11 mouse cellular contexts compared by ENCODE assay signal in the genomic region with DNA sequence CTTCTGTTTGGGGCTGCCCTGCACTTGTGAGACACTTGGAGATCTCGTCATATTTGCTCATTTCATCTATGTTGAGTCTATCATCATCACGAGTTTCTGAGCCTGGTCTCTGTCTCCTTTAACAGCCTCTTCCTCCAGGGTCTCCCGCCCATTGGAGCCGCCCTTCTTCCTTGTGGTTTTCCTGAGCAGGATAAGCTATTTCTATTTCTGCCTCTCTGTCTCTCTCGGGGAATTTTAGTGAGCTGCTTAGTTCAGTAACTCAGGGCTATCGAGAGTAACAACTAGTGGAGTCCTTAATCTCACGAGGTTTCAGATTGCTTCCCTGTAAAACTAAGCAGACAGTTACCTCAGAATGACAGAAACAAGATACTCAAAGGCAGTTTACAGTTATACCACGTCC. TPM values are rescaled to one million over a fixed set of nuclear protein-coding genes. Genes with fewer than 3 reads are reported as not detected.
A peak's percentile ranks its signal among the peaks of the same experiment; 100 is the strongest.
DNase-seq lines count a peak whose midpoint lies in the region; ATAC-seq and TF ChIP-seq lines count a peak whose summit lies in the region.
"Had no signal": no experiment of that assay in that cellular context is flagged by ENCODE, and none has a peak within 500 bp of the region (broad histone marks: within the 10 kb centered on the region; RNA-seq: fewer than 3 reads in every experiment).

No protein-coding gene starts in this region.

- H3K4me1 ChIP-seq in heart, embryonic 15.5 days (replicated peaks) = peaks cover 48% of the 10 kb centered on the region
- H3K4me1 ChIP-seq in midbrain, embryonic 11.5 days (ENCODE audit: control insufficient read depth, insufficient read depth, low read length) = peaks cover 18% of the 10 kb centered on the region
- H3K4me1 ChIP-seq in midbrain, postnatal 0 days (ENCODE audit: insufficient read depth, low read length) = peaks cover 4% of the 10 kb centered on the region
- peaks cover 56% of the 10 kb centered on the region for H3K4me1 ChIP-seq in limb, embryonic 12.5 days (replicated peaks)
- H3K4me1 ChIP-seq in stomach, embryonic 16.5 days (ENCODE audit: control insufficient read depth, insufficient read depth, low read length) = peaks cover 25% of the 10 kb centered on the region

- peak overlapping the region; percentile 46 for H3K4me2 ChIP-seq in heart, embryonic 15.5 days
- peak overlapping the region; percentile 45; the same call in 1 of the 2 replicates for H3K4me2 ChIP-seq in midbrain, embryonic 11.5 days
- H3K4me2 ChIP-seq in midbrain, postnatal 0 days (ENCODE audit: low read depth, low read length, poor library complexity, severe bottlenecking) = no peak overlapping the region
- peak overlapping the region; percentile 40 for H3K4me2 ChIP-seq in limb, embryonic 12.5 days
- H3K4me2 ChIP-seq in stomach, embryonic 16.5 days (ENCODE audit: low read depth, low read length) = peak overlapping the region; percentile 29; the same call in 1 of the 2 replicates

- no peak overlapping the region for H3K4me3 ChIP-seq in heart, embryonic 15.5 days
- H3K4me3 ChIP-seq in midbrain, embryonic 11.5 days (ENCODE audit: low read depth, low read length) = no peak overlapping the region
- no peak overlapping the region for H3K4me3 ChIP-seq in midbrain, postnatal 0 days (ENCODE audit: low read depth, low read length)
- H3K4me3 ChIP-seq in limb, embryonic 12.5 days (replicated peaks) = no peak overlapping the region
- no peak overlapping the region for H3K4me3 ChIP-seq in stomach, embryonic 16.5 days (replicated peaks; ENCODE audit: low read length)

- no peak for TF ChIP-seq CTCF in midbrain, postnatal 0 days (IDR thresholded peaks at IDR 0.05)

- H3K9ac ChIP-seq in heart, embryonic 15.5 days = no peak overlapping the region
- H3K9ac ChIP-seq in midbrain, embryonic 11.5 days (ENCODE audit: low read length) = no peak overlapping the region
- H3K9ac ChIP-seq in midbrain, postnatal 0 days (replicated peaks; ENCODE audit: low read length, poor library complexity, severe bottlenecking) = no peak overlapping the region
- no peak overlapping the region for H3K9ac ChIP-seq in limb, embryonic 12.5 days (replicated peaks)
- H3K9ac ChIP-seq in stomach, embryonic 16.5 days (ENCODE audit: low read length) = 0 out of 2 replicates have a peak overlapping the region, but pooled peaks have one; percentile 35

- H3K27me3 ChIP-seq in heart, embryonic 15.5 days = no peaks in the 10 kb centered on the region
- H3K27me3 ChIP-seq in midbrain, embryonic 11.5 days (ENCODE audit: control insufficient read depth, insufficient read depth, low read length) = peaks cover 61% of the 10 kb centered on the region
- H3K27me3 ChIP-seq in midbrain, postnatal 0 days (ENCODE audit: insufficient read depth, low read length) = peaks cover 31% of the 10 kb centered on the region
- peaks cover 5% of the 10 kb centered on the region; the same call in 1 of the 2 replicates for H3K27me3 ChIP-seq in limb, embryonic 12.5 days
- H3K27me3 ChIP-seq in stomach, embryonic 16.5 days (ENCODE audit: control insufficient read depth, insufficient read depth, low read length) = no peaks in the 10 kb centered on the region
- H3K27me3 ChIP-seq: CH12.LX had no signal

- DNase-seq in heart, postnatal 4 days = no peak
- peak; percentile 89 for DNase-seq in midbrain, embryonic 11.5 days (ENCODE audit: low spot score, missing footprints)
- no peak for DNase-seq in midbrain, postnatal 0 days (ENCODE audit: low spot score)
- DNase-seq in thymus, adult 18-20 months = no peak
- DNase-seq in thymus, postnatal 0 days (ENCODE audit: low spot score) = no peak
- DNase-seq: cerebellum, adult 8-10 months; lung, postnatal 14 days had no signal

- no peak for ATAC-seq in heart, embryonic 15.5 days (replicated peaks; ENCODE audit: insufficient number of reproducible peaks, insufficient read depth, low FRiP score, low read depth)
- ATAC-seq in midbrain, embryonic 11.5 days (ENCODE audit: low FRiP score) = no peak
- no peak for ATAC-seq in midbrain, postnatal 0 days (ENCODE audit: low FRiP score)
- no peak for ATAC-seq in limb, embryonic 12.5 days (ENCODE audit: insufficient number of reproducible peaks, insufficient read depth, low FRiP score, low TSS enrichment, low read depth)
- ATAC-seq in stomach, embryonic 16.5 days (ENCODE audit: insufficient read depth, low FRiP score) = no peak

- H3K36me3 ChIP-seq in heart, embryonic 15.5 days = no peaks in the 10 kb centered on the region
- no peaks in the 10 kb centered on the region for H3K36me3 ChIP-seq in midbrain, embryonic 11.5 days (ENCODE audit: control insufficient read depth, insufficient read depth, low read length)
- H3K36me3 ChIP-seq in midbrain, postnatal 0 days (ENCODE audit: insufficient read depth, low read length) = no peaks in the 10 kb centered on the region
- no peaks in the 10 kb centered on the region for H3K36me3 ChIP-seq in limb, embryonic 12.5 days
- no peaks in the 10 kb centered on the region for H3K36me3 ChIP-seq in stomach, embryonic 16.5 days (ENCODE audit: control insufficient read depth, insufficient read depth, low read length)

- peak overlapping the region; percentile 58 for H3K27ac ChIP-seq in heart, embryonic 15.5 days
- H3K27ac ChIP-seq in midbrain, embryonic 11.5 days (ENCODE audit: low read depth, low read length) = no peak overlapping the region
- H3K27ac ChIP-seq in midbrain, postnatal 0 days (ENCODE audit: low read depth, low read length) = no peak overlapping the region
- no peak overlapping the region for H3K27ac ChIP-seq in limb, embryonic 12.5 days
- H3K27ac ChIP-seq in stomach, embryonic 16.5 days (ENCODE audit: low read length) = no peak overlapping the region; the same call in 1 of the 2 replicates

- no peaks in the 10 kb centered on the region for H3K9me3 ChIP-seq in heart, embryonic 15.5 days (replicated peaks)
- no peaks in the 10 kb centered on the region for H3K9me3 ChIP-seq in midbrain, embryonic 11.5 days (ENCODE audit: control insufficient read depth, low read length)
- no peaks in the 10 kb centered on the region for H3K9me3 ChIP-seq in midbrain, postnatal 0 days (ENCODE audit: low read length)
- no peaks in the 10 kb centered on the region for H3K9me3 ChIP-seq in limb, embryonic 12.5 days
- no peaks in the 10 kb centered on the region for H3K9me3 ChIP-seq in stomach, embryonic 16.5 days (replicated peaks; ENCODE audit: control insufficient read depth, low read length)

- WGBS in heart, embryonic 15.5 days = 7% methylated on average over 8 of the region's 8 CpGs
- WGBS in midbrain, embryonic 11.5 days = 21% methylated on average over 8 of the region's 8 CpGs
- 19% methylated on average over 8 of the region's 8 CpGs for WGBS in midbrain, postnatal 0 days
- WGBS in limb, embryonic 12.5 days = 15% methylated on average over 8 of the region's 8 CpGs
- WGBS in stomach, embryonic 16.5 days = 21% methylated on average over 8 of the region's 8 CpGs

RNA-seq across cellular contexts. Expression of a gene that starts 1.1 kb away (rescaled TPM):
- polyA plus RNA-seq in heart, embryonic 15.5 days (2015; fragmentation: Nextera tagmentation; extraction: Ambion mirVana) = 3.0 and 3.2 TPM in 2 replicates
- 1 to 10 TPM; 7.8 to 8.7 TPM for total RNA-seq in heart, postnatal 4 days (2021)
- polyA plus RNA-seq in midbrain, embryonic 11.5 days (2014; fragmentation: Nextera tagmentation; extraction: Ambion mirVana) = 2.2 and 2.3 TPM in 2 replicates
- 2.9 and 7.7 TPM in 2 replicates for total RNA-seq in midbrain, postnatal 0 days (2014; rRNA removed)
- polyA plus RNA-seq in midbrain, postnatal 0 days (2015; fragmentation: Nextera tagmentation; extraction: Ambion mirVana) = 0.94 TPM in 2 replicates
- 1.8 and 2.2 TPM in 2 replicates for polyA plus RNA-seq in limb, embryonic 12.5 days (2016; fragmentation: Nextera tagmentation; extraction: Ambion mirVana)
- polyA plus RNA-seq in stomach, embryonic 16.5 days (2015; fragmentation: Nextera tagmentation; extraction: Ambion mirVana) = 0.84 and 0.87 TPM in 2 replicates
- polyA plus RNA-seq in thymus, postnatal 0 days (2015; fragmentation: Nextera tagmentation; extraction: Ambion mirVana) = 0.18 and 0.42 TPM in 2 replicates
